Mouse (Mus musculus): ENCODE data around the gene Rack1. TPM values are rescaled to one million over a fixed set of nuclear protein-coding genes. Genes with fewer than 3 reads are reported as not detected.

Rack1 gene
- polyA plus RNA-seq, 1 experiment from 2014 or later = 994 TPM

GRCm38 (mm10) chr11:48798984-48799920, 880 bp upstream of the Rack1 start:
- Histone ChIP-seq H3K27ac (ENCODE audit: low read depth, low read length) (peak overlapping the region; percentile 97), H3K4me2 (replicated peaks; ENCODE audit: low read depth, low read length) (peak overlapping the region; percentile 80), H3K4me1 (ENCODE audit: control insufficient read depth, insufficient read depth, low read length) (peaks cover 15% of the 10 kb centered on the region), H3K4me3 (ENCODE audit: low read length) (peak overlapping the region; percentile 91), H3K9me3 (ENCODE audit: control insufficient read depth, low read length) (no peaks in the 10 kb centered on the region), H3K9ac (ENCODE audit: low read depth, low read length) (peak overlapping the region; percentile 95), H3K27me3 (ENCODE audit: control insufficient read depth, insufficient read depth, low read length) (no peaks in the 10 kb centered on the region), H3K36me3 (ENCODE audit: control insufficient read depth, insufficient read depth, low read length) (peaks cover 34% of the 10 kb centered on the region)
- peak; percentile 15 for ATAC-seq (ENCODE audit: low FRiP score, low TSS enrichment)
- 6% methylated on average over 18 of the region's 18 CpGs for WGBS

GRCm38 (mm10) chr11:48801831-48802772, 2.0 kb downstream of the Rack1 start:
- Histone ChIP-seq H3K9ac (ENCODE audit: low read depth, low read length) (peak overlapping the region; percentile 95), H3K4me1 (ENCODE audit: control insufficient read depth, insufficient read depth, low read length) (peaks cover 15% of the 10 kb centered on the region), H3K4me3 (ENCODE audit: low read length) (peak overlapping the region; percentile 91), H3K36me3 (ENCODE audit: control insufficient read depth, insufficient read depth, low read length) (peaks cover 62% of the 10 kb centered on the region), H3K4me2 (replicated peaks; ENCODE audit: low read depth, low read length) (peak overlapping the region; percentile 80), H3K9me3 (ENCODE audit: control insufficient read depth, low read length) (no peaks in the 10 kb centered on the region), H3K27ac (ENCODE audit: low read depth, low read length) (no peak overlapping the region), H3K27me3 (ENCODE audit: control insufficient read depth, insufficient read depth, low read length) (no peaks in the 10 kb centered on the region)
- 75% methylated on average over 17 of the region's 17 CpGs for WGBS
- ATAC-seq (ENCODE audit: low FRiP score, low TSS enrichment) = no peak

GRCm38 (mm10) chr11:48803988-48804387, 3.9 kb downstream of the Rack1 start:
- Histone ChIP-seq H3K4me1 (ENCODE audit: control insufficient read depth, insufficient read depth, low read length) (peaks cover 10% of the 10 kb centered on the region), H3K27me3 (ENCODE audit: control insufficient read depth, insufficient read depth, low read length) (no peaks in the 10 kb centered on the region), H3K4me2 (replicated peaks; ENCODE audit: low read depth, low read length) (no peak overlapping the region), H3K9ac (ENCODE audit: low read depth, low read length) (no peak overlapping the region), H3K36me3 (ENCODE audit: control insufficient read depth, insufficient read depth, low read length) (peaks cover 80% of the 10 kb centered on the region), H3K4me3 (ENCODE audit: low read length) (no peak overlapping the region), H3K9me3 (ENCODE audit: control insufficient read depth, low read length) (no peaks in the 10 kb centered on the region), H3K27ac (ENCODE audit: low read depth, low read length) (no peak overlapping the region)
- no peak for ATAC-seq (ENCODE audit: low FRiP score, low TSS enrichment)
- WGBS = 96% methylated on average over 2 of the region's 2 CpGs

- H3K4me3 ChIP-seq (ENCODE audit: low read length) = no peak overlapping the region
- no peak overlapping the region for H3K27ac ChIP-seq (ENCODE audit: low read depth, low read length)
- H3K27me3 ChIP-seq (ENCODE audit: control insufficient read depth, insufficient read depth, low read length) = no peaks in the 10 kb centered on the region
- H3K4me2 ChIP-seq (replicated peaks; ENCODE audit: low read depth, low read length) = no peak overlapping the region
- 94% methylated on average over 2 of the region's 2 CpGs for WGBS
- H3K9me3 ChIP-seq (ENCODE audit: control insufficient read depth, low read length) = no peaks in the 10 kb centered on the region
- no peak for ATAC-seq (ENCODE audit: low FRiP score, low TSS enrichment)
- H3K4me1 ChIP-seq (ENCODE audit: control insufficient read depth, insufficient read depth, low read length) = peaks cover 10% of the 10 kb centered on the region
- no peak overlapping the region for H3K9ac ChIP-seq (ENCODE audit: low read depth, low read length)
- peaks cover 89% of the 10 kb centered on the region for H3K36me3 ChIP-seq (ENCODE audit: control insufficient read depth, insufficient read depth, low read length)
These were observed 4.8 kb downstream of the Rack1 start for GRCm38 (mm10) chr11:48804922-48805321.

- 70% methylated on average over 21 of the region's 21 CpGs for WGBS
- Histone ChIP-seq H3K4me2 (replicated peaks; ENCODE audit: low read depth, low read length) (no peak overlapping the region), H3K4me1 (ENCODE audit: control insufficient read depth, insufficient read depth, low read length) (peaks cover 5% of the 10 kb centered on the region; the same call in 1 of the 2 replicates), H3K9ac (ENCODE audit: low read depth, low read length) (0 out of 2 replicates have a peak overlapping the region, but pooled peaks have one; percentile 2), H3K27ac (ENCODE audit: low read depth, low read length) (no peak overlapping the region), H3K9me3 (ENCODE audit: control insufficient read depth, low read length) (no peaks in the 10 kb centered on the region), H3K27me3 (ENCODE audit: control insufficient read depth, insufficient read depth, low read length) (no peaks in the 10 kb centered on the region), H3K36me3 (ENCODE audit: control insufficient read depth, insufficient read depth, low read length) (peaks cover 99% of the 10 kb centered on the region), H3K4me3 (ENCODE audit: low read length) (no peak overlapping the region)
- ATAC-seq (ENCODE audit: low FRiP score, low TSS enrichment) = peak; percentile 66
These were observed 6.9 kb downstream of the Rack1 start for GRCm38 (mm10) chr11:48806856-48807562.

DNA sequence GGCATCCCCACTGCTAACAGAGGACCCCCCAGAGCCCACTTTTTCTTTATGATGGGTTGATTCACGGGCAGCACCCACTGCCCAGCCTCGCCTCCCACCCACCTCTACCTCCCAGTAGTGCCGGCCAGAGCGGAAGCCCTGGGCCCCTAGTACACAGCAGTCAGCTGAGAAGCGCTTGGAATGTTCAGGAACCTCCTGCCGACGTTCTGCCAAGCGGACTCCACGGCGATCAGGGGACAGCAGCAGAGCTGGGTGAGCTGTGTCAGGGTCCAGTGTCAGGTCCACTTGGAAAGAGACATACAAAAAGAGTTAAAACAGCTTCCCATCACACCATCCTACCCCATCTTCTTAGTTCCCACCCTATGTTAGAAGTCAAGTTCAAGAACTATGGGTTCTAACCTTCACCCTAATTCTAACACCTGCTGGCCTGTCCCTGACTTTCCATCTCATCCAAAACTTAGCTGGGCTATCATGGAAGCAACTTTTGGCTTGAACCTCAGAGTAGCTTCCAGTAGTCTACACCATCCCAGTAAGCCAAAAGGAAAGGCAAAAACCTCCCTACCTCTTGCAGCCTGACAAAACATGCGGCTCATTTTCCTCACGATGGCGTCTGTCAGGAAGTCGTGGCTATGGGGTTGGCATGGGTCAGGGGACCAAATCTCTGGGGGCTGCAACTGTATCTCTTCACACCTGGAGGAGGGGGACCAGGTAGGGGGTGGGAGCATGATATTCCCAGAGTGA, 7.6 kb downstream of the Rack1 start:
- peak; percentile 18 for ATAC-seq (ENCODE audit: low FRiP score, low TSS enrichment)
- Histone ChIP-seq H3K27me3 (ENCODE audit: control insufficient read depth, insufficient read depth, low read length) (no peaks in the 10 kb centered on the region), H3K36me3 (ENCODE audit: control insufficient read depth, insufficient read depth, low read length) (peaks cover 98% of the 10 kb centered on the region)

DNA sequence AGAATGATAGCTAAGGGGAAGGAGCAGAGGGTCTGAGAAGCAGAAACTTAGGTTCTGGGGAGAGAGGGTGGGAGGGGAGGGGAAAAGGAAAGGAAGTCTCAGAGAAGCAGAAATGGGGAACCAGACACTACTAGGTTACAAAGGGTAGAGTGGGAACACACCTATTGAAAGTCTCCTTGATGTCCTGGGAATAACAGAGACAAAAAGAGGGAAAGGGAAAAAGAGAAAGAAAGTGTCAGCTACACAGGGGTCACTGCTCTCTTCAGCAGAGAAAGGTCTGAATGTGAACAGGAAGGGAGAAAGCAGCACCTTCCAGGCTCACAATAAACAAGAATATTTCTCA, 8.1 kb downstream of the Rack1 start:
- Histone ChIP-seq H3K9ac (ENCODE audit: low read depth, low read length) (no peak overlapping the region), H3K27me3 (ENCODE audit: control insufficient read depth, insufficient read depth, low read length) (no peaks in the 10 kb centered on the region), H3K36me3 (ENCODE audit: control insufficient read depth, insufficient read depth, low read length) (peaks cover 97% of the 10 kb centered on the region), H3K4me3 (ENCODE audit: low read length) (no peak overlapping the region), H3K4me1 (ENCODE audit: control insufficient read depth, insufficient read depth, low read length) (no peaks in the 10 kb centered on the region), H3K4me2 (replicated peaks; ENCODE audit: low read depth, low read length) (no peak overlapping the region), H3K9me3 (ENCODE audit: control insufficient read depth, low read length) (no peaks in the 10 kb centered on the region), H3K27ac (ENCODE audit: low read depth, low read length) (no peak overlapping the region)
- no peak for ATAC-seq (ENCODE audit: low FRiP score, low TSS enrichment)

More for the DNA sequence above, 7.6 kb downstream of the Rack1 start:
- H3K27ac ChIP-seq (ENCODE audit: low read depth, low read length) = no peak overlapping the region
- H3K9ac ChIP-seq (ENCODE audit: low read depth, low read length) = 0 out of 2 replicates have a peak overlapping the region, but pooled peaks have one; percentile 2
- no peak overlapping the region for H3K4me2 ChIP-seq (replicated peaks; ENCODE audit: low read depth, low read length)
- 70% methylated on average over 14 of the region's 14 CpGs for WGBS
- H3K4me1 ChIP-seq (ENCODE audit: control insufficient read depth, insufficient read depth, low read length) = no peaks in the 10 kb centered on the region
- no peak overlapping the region for H3K4me3 ChIP-seq (ENCODE audit: low read length)
- H3K9me3 ChIP-seq (ENCODE audit: control insufficient read depth, low read length) = no peaks in the 10 kb centered on the region
